Mouse (Mus musculus) left cerebral cortex, postnatal 14 days (tissue): Measurements from ENCODE around the gene Macrod2. TPM values are rescaled to one million over a fixed set of nuclear protein-coding genes. Genes with fewer than 3 reads are reported as not detected.

Source experiments
- DNase-seq, 2 experiments: peaks; one replicate each; pipeline ENCODE4 v3.0.0; 2021 to 2022; ENCODE audit warnings: low spot score in 2 of 2, mixed read lengths in 1 of 2
- intact Hi-C: fragments of 180-260 bp; cut with DNase I; formaldehyde crosslinking; loops from one replicate; pipeline ENCODE4 v1.15.1; 2025
- total RNA-seq, 2 experiments: library from RNA; stranded (reverse); gene quantifications; 2 replicates each; pipeline ENCODE4 v1.2.3; 2021

Macrod2 gene
- total RNA-seq, 2 experiments from 2014 or later = 52.7 to 55.7 TPM

DNA sequence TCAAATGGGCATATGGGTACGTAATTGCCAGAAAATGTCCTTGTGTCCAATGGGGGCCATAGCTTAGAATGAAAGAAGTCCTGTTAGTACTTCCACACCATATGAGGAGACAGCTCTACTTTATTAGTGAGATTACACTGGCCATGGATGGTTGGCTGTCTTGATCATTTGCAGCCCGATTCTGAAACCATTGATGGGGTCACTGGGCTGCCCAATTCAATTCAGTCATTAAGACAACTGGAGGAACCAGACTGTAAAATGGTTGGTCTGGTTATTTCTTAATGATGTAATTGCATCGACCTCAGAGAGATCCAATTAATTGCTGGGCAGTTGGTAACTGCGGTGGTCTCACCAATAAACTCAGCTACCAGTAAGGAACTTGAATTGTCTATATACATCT, 1734.1 kb downstream of the Macrod2 start:
- intact Hi-C loops = no loop called here
- no peak for DNase-seq

DNA sequence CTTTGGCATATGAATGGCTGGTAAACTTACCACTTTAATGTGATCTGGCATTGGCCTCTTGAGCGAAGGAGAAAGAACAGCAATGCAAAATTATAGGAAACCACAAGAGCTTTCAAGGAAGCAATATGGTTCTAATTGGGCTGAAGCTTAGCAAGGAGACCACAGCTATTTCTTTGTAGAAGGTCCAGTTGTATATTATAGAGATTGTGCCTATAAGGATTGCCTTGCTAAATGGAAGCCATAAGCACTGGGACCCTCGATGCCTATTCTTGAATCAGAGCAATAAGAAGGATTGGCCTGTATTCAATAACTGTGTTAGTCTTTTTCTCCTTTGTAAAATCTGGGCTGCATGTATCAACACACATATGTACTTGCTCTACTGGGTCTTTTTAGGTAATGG, 1754.2 kb downstream of the Macrod2 start:
- intact Hi-C loops = no loop called here
- no peak for DNase-seq

DNA sequence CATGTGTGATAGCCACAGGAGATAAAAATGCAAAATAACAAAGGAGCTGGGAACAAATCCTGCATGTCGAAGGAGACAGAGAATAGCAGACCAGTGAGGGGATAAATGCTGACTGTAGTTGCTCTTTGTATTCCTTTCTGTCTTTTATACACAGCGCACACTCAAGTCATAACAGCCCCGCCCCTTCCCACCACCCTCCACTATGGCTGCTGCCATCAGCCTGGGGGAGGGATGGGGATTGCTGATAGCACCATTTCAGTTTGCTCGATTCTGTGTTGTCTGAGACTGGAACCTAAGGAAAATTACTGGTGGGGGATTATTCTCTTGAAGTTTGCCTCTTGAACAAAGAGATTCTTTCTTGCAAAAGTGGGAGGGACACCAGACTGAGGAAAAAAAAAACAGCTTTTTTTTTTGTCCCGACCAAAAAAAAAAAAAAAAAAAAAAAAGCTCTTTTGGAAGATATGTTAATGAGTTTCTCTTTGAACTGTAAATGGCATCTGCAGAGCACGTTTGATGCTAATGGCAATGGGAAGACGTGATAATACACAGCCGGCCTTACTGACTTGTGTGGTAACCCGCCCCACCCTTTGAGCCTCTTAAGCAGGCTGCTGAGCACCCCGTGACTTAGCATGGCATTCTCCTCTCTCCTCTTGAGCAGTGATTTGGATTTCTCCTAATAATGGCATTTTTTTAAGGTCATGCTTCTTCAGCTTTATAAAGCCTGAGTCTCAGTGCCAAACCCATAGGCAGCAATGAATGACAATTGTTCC, 1768.6 kb downstream of the Macrod2 start:
- no peak for DNase-seq
- intact Hi-C loops = no loop called here

DNA sequence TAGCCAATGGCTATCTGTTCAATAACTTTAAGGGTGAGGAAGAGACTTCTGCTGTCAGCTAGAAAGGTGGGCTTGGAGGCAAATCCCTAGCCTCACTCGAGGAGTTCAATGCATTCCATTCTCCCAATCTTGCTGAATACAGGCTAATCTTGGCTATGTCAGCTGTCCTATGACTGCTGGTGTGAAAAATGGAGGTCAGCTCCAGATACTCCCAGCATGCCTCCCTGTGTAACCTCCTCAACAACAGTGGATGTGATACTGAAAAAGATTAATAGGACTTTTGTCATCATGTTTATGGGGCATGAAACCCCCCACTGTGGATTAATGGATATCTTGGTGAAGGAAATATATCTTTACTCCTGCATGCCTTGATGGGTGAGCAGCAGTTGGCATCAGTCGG, 1774.5 kb downstream of the Macrod2 start:
- no peak for DNase-seq
- intact Hi-C loops = no loop called here

DNA sequence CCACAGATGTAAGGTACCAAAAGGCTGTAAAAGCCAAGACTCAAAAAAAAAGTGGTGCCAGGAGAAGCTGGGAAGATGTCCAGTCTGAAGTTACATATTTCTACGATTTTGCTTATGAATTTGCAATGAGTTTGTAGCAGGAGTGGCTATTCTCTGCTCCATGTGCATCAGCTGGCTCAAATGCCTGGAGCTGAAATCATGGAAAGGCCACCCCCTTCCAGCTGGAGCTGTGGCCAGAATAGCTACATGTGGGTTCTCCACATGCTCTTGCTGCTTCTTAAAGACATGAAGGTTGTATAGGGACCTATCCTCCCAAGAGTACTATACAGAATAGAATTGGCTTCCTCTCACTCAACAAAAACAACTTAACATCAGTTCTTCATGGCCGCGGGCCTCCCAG, 1777.6 kb downstream of the Macrod2 start:
- DNase-seq = peak; percentile 41 to 73
- intact Hi-C loops = no loop called here

DNA sequence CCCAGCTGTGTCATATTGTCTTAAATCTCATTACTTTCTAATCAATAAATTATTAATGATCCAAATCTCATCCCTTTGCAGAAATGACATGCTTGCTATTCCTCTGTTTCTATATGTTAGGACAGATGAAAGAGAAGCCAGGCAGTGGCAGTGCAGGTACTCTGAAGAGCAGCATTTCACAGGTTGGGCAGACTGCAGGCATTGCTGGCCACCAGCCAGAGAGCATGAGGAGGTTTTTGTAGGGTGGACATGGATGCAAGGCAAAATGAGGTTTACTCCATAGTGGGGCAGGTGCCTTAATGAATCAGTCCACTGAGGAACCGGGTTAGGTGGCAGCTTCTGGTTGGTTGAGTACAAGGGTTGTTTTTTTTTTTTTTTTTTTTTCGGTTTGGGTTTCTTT, 1778.9 kb downstream of the Macrod2 start:
- DNase-seq = no peak
- intact Hi-C loops = no loop called here

DNA sequence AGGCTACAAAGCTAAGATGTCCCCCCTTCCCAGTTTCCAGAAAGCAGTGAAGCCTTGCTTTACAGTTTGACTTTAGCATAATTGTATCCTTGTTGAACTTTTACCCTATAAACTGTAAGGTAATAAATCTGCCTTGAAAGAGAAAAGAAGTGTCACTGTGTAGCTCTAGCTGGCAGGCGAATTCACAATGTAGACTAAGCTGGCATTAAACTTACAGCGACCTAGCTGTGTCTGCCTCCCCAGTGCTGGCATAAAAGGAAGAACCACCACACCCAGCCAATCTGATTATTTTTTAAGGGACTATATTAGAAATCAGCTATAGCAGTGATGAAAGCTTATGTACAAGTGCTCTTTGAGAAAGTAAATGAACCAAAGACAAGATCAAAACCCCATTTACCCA, 1791.8 kb downstream of the Macrod2 start:
- intact Hi-C loops = no loop called here
- DNase-seq = no peak

DNA sequence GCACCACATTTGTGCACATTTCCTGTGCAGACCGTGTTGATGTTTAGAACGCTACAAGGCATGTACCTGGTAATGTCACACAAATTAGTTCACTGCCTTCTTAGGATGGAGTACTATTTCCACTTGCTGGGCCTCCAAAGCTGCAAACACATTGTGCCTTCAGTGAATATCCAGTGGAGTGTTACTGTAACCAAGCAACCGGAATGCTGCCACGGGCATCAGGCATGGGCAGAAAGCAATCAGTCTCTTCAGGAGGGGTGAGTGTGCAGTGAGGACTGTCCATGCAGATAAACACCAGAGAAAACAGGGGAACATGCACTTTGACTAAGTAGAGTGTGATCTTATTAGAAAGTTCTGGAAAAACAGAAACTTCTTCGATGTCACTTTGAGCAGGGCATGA, 1792.3 kb downstream of the Macrod2 start:
- DNase-seq = peak in 1 of 2 experiments; percentile 21
- intact Hi-C loops = no loop called here

DNA sequence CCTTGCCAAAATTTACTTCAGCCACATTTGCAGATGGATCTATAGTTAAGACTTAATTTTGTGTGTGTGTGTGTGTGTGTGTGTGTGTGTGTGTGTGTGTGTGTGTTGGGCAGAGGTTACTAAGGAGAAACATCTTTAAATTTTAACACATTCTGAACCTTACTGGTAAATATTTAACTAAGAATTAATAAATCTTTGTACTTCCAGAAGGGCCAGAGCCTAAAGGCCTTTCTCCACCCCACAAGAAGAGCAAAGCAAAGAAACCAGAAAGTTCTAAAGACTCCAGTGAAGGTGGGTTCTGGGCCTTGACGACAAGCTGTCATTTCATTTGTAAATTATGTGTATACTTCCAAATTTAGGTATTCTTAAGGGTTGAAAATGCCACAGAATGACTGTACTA, 1822.3 kb downstream of the Macrod2 start:
- intact Hi-C loops = no loop called here
- DNase-seq = no peak

DNA sequence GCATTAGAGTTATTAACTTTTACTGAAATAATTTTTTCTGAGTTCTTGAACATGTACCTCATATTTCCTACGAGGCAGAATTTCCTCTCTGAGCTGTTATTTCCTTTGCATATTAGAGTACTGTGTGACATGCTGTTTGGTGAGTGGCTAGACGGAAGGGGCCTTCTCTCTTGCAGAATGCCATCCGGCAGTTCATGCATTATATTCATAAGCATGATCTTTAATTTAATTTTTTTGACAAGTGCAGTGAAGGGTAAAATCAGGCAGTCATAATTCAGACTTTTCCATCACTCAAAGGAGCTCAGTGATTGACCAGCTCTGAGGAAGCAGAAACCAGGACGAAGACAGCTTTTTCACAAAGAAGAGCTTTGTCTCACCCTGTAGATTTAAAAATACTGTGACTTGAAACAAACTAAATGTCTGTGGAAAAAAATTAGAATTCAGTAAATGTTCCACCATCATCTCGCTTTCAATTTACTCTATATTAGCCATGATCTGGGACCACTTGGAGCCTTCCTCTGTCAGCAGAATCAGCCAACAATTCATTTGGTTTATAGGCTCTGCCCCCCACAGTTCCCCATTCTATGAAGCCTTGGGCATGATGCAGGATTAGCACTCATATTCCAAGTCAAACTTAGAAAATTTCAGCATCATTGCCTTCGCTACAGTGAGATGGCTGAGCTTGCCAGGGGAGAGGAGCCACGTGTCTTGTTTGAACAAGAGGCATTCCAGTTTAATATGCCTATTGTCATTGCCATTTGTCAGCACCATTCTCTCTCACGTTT, 1827.2 kb downstream of the Macrod2 start:
- intact Hi-C loops = no loop called here
- no peak for DNase-seq

DNA sequence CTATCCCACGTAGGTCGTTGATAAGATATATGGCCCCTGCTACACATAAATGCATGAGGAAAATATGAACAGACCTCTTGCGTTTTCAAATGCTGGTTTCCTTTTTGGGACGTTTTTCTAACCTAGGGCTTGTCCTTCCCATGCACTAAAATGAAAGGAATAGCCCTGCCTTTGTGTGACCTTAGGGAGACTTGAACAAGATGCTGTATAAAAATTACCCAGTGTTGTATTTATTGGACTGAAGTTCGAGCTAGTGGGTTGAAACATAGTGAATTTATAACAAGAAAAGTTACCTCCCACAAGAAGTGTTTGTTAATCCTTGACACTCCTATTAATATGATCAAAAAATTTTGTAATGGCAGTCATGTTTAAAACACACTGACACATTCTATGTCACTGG, 1827.8 kb downstream of the Macrod2 start:
- DNase-seq = no peak
- intact Hi-C loops = no loop called here

DNA sequence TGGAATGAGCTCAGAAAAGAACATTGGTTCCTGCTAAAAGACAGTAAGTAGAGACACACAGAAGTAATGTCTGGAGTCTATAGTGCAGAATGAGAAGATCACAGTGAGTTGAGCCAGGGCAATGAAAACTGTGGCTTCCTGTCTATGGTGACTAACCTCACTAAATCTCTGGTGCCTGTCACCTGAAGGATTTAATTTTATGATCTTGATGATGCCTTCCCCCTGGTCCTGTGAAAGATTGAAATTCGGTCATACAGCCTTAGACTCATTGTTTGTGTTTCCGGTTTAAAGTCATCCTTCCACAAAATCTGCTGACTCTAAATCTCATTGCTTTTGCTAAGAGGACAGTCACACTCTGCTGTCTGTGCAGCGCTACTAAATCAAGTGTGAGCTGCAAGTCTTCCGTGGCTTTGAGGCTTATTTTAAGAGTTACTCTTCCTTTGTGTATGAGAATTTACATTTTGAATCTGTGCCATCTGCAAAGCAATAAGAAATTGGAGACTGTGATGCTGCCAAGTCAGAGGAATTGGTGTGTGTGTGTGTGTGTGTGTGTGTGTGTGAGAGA, 1836.0 kb downstream of the Macrod2 start:
- DNase-seq = peak in 1 of 2 experiments; percentile 62
- intact Hi-C loops = no loop called here

DNA sequence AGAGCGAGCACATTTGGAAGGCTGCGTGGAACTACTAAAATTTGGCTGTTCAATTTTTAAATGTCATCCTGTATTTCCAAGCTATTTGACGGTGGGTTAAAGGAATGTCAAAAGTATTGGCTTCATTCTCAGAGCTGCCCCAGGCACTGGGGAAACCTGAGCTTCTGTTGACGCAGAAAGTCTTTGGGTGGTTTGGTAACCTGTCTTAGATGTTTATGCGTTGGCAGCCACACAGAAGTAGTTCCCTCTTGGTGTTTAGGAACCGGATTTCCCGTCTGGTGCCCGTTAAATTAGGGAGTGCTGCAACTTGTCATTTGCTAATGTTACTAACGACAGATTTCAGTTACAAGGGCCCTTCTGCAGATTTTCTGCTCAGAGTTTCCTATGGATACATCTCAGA, 1837.7 kb downstream of the Macrod2 start:
- intact Hi-C loops = no loop called here

DNA sequence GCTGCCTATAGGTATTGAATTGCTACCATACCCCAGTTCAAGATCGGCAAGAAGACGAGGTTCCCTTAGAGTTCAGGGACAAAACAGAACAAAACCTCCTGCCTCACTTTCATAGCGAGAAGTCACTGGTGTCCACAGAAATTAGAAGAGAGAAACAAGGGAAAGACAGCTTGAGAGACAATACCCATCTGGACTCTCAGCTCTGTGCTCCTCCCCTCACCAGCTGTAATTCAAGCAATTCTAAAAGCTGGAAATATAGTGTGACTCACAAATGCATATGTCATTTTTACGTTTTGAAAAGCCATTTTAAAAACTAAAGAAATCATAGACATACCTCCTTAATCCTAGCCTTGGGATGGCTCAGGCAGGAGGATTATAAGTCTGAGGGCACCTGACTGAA, 1848.4 kb downstream of the Macrod2 start:
- intact Hi-C loops = no loop called here
- no peak for DNase-seq

More for the DNA sequence above, 1837.7 kb downstream of the Macrod2 start:
- no peak for DNase-seq

DNA sequence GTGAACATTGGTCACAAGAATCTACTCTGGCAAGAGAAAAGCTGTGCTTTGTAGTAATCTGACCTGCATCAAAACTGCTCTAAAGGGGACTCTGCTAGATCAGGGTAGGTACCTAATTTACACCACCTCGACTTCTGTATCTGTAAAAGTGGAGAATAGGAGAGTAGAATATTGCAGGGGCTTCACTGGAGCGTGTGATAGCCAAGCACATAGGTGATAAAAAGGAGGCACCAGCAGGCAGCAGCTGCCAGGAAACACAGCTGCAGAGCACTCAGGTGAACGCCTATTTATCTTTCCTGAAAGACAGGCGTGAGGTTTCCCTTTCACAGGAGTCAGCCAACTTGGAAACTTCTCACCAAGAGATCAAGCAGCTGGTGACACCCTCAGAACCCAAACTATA, 1855.3 kb downstream of the Macrod2 start:
- intact Hi-C loops = loop anchor here (10.0 kb wide), 1 partner anchor 564 kb away; no protein-coding TSS in a partner anchor
- no peak for DNase-seq

DNA sequence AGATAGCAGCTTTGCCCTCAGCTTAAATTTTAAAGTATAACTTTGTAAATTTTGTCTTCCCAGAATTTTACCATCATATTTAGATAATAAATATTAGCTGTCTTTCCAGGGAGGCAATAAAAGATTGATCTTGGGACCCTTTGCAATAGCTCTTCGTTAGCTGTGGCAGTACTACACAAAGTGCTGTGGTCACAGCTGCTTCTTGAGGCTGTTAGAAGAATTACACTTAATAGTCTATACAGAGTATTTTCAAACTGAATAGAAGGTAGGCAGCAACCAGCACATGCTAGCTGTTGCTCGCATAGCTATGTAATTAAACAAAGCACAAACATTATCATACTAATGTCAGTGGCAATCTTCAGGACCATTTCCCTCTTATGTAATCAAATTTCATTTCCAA, 1856.4 kb downstream of the Macrod2 start:
- intact Hi-C loops = loop anchor here (10.0 kb wide), 1 partner anchor 563 kb away; no protein-coding TSS in a partner anchor
- no peak for DNase-seq

DNA sequence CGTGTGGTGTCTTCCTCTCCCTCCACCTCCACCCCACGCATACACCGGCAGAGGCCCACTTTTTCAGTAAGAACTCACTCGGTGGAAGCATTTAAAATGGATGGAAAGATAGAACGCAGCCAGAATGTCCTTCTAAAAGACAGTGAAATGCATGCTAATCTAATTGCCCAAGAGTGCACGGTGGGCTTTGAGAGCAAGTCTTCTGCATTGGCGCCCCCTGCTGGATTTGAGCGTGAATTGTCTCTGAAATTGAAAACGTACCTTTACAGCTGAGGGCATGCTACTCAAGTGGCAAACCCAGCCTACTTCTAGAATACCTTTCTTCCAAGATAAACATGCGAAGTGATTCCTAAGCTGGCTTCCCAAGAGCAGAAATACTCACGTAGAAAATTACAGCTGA, 1858.8 kb downstream of the Macrod2 start:
- intact Hi-C loops = loop anchor here (2.0 to 10.0 kb wide), 2 partner anchors 561 to 1583 kb away; partner anchors contain the start of gene Flrt3
- peak; percentile 87 to 91 for DNase-seq

DNA sequence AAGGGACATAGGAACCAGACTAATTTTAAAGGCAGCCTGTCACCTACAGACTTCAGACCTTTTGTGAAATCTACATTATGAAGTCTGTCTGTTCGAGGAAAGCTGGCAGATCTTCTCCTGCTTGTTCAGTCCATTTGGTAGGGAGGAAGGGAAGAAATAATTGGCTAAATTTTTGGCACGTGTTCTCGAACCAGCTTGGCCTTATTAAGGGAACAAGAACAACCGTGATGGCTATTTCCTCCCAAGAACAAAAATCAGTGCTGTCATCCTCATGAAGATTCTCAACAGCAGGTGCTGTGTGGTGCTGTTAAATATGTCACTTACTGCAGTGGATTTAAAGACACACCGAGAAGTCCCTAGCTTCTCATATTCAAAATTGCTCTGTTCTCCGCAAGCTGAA, 1859.5 kb downstream of the Macrod2 start:
- intact Hi-C loops = loop anchor here (2.0 to 10.0 kb wide), 2 partner anchors 560 to 1584 kb away; partner anchors contain the start of gene Flrt3
- no peak for DNase-seq

DNA sequence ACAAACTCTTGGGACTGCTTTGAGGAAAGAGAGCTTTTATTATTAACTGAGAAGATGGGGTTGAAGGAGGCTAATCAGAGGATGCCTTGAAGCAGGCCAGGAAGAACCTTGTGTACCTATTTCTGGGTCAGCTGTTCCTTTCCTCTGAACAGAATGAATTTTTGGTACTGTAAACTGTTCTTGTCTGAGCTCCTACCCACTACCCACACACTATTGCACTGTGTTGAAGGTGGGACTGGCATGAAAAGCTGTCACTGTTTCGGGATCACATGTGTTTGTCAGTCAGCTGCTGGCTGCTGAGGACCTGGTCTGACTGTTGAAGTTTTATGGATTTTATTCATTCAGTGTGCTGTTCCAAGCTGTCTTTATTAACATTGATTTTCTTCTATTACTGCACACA, 1862.4 kb downstream of the Macrod2 start:
- intact Hi-C loops = loop anchor here (10.0 kb wide), 1 partner anchor 557 kb away; no protein-coding TSS in a partner anchor
- DNase-seq = no peak

DNA sequence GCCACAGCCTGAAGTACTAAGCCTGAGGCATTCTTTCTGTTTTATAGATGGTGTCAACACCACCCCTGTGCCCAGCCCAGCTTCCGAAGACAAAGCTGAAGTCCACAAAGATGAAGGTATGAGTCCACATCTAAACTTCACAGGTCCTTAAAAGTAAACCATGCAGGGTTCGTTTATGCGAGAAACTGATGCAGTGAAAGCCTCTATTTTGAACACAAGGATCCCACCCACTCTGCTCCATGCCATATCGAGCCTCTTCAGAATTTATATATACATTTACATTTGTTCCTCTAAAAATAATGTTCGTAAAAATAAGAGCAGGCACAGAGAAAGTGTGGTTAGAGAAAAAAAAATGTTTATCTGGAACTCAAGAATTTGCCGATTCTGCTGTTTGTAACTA, 1865.9 kb downstream of the Macrod2 start:
- no peak for DNase-seq
- intact Hi-C loops = no loop called here
